Mouse (Mus musculus): ENCODE data around the gene Klhl36.

The Klhl36 gene

DNA sequence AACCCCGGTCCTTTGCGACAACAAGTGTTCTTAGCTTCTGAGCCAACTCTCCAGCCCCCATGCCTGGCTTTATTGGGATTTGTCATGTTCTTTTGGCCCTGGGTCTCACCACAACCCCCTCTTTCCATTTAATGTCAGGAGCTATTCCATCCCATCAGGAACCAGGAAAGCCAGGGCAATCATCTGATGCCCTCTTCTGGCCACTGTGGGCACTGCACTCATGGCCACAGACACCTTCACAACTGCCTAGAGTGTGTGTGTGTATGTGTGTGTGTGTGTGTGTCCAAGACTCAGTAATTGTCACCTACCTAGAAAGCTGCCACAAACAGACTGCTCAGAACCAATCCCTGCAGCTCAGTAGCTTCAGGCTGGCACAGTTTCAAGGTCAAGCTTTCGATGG, 25.1 kb downstream of the Klhl36 start:
- DNase-seq, result peak; percentile 15 to 37

DNA sequence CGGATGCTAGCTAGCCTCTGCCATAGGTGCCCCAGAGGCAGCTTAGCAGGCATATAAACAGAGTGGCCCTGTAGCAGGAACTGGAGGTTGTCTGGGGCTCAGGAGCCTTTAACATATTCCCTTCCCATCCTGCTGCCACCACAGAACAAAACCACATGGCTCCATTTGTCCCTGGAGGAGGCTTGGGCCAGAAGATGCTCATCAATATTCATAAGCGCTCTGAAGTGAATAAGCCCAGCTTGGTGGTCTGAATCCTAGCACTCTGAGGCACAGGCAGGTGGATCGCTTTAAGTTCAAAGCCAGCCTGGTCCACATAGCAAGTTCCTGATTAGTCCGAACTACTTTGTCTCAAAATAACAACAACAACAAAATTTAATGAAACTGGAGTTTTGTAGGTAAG, 25.9 kb downstream of the Klhl36 start:
- no peak for DNase-seq

DNA sequence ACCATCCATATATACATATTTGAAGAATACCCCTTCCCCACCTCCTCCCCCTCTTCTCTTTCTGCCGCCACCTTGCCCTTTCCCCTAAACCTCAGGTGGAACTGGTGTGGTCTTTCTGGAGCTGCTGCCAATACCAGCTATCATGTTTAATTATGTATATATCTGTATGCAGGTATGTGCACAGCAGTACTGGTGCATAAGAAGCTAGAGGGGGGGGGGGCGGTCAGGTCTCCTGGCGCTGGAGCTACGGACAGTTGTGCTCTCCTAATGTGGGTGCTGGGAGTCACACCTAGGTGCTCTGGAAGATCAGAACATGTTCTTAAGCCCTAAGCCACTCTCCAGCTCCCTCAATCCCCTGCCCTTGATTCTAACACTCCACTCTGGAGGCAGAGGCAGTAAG, 35.0 kb downstream of the Klhl36 start:
- DNase-seq, result no peak

DNA sequence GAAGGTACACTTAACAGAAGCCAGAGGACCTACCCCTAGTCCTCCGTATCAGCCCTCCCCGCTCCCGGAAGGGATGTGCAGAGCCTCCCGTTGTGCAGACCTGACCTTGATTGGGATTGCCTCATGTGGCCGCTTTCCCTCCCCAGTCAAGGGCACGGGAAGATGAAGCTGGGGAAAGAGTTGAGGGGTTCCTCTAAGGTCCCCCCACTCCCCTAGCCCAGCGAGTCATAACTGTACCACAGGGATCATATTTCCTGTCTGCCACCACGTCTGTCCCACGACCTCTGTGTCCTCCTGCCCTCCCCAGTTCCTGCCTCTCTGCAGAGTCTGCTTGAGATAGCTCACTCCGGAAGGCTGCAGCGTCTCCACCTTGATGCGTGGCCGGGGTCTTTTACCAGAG, 35.9 kb downstream of the Klhl36 start:
- DNase-seq, result no peak

DNA sequence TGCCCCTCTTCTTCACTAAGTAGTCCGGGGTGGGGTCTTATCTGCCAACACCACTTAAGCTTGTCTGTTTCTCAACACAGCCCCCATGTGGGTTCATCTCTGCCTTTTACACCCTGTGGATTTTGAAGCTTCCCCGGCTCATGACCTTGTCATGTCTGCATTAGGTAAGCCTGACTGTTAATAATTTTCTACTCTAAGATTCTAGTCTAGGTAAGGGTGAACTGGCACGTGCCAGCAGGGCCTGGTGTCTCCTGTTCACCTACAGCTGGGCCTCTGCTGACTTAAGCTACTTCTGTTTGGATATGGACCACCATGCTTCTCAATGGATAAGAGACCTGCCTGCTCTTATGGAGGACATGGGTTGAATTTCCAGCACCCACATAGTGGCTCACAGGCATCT, 39.3 kb downstream of the Klhl36 start:
- no peak for DNase-seq

DNA sequence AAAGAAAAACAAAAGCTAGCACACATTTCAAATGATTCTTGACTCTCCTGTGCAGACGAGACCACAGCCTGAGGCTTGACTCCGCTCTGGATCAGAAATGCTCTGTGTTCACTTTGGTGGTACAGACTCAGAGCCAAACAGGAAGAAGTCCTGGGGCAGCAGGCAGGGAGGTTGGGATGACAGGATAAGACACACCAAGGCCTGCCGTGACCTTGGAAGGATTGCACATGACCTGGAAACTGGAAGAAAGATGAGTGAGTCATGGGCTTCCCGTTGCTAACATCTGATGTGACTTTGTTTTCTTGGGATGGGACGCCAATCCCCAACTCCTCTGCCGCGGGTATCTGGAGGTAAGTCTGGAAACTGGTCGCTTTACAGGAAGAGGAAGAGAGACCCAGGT, 39.9 kb downstream of the Klhl36 start:
- no peak for DNase-seq

DNA sequence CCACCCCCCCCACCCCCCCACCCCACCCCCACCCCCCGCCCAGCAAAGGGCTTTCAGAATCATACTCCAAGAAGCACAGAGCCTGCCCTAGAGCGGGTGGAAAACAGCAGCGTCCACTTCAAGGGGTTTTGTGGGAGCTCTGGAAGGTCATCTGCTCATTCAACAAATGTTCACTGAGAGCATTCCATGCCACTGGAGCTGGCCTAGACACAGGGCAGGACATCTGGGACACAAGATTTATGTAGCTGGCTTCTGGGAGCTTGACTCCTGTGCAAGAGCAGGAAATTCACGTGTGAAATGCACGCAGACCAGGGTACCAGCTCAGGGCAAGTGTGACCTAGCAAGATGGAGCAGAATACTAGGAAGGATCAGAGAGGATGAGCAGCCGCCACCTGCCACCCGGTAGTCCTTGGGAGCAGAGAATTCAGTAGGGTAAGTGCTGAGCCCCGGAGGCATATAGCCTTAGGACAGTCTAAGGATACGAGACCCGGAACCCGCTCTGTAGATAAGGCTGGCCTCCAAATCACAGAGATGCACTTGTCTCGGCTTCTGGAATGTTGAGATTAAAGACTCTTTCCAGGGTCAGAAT, 42.4 kb downstream of the Klhl36 start:
- DNase-seq, result no peak

DNA sequence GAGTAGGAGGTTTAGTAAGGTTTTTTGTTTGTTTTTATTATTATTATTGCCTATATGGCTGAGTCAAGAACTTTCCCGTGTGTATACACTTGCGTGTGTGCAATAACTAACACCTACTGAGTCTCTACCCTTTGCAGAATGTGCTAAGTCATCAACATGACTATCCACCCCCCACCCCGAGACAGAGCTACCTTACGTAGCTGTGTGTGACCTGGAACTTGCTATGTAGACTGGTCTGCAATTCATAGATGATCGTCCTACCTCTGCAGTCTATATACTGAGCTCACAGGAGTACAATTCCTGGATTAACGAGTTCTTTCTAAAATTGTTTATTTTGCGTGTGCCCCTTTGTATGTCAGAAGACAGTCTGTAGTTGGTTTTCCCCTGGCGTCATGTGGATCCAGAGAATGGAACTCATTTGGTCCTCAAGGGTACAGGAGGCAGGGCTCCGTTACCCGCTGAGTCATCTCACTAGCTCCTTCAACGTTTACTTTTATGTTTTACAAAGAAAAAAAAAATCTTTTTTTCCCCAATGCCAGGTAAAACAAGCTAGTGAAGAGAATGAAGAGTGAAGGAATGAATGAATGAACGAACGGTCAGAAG, 48.0 kb downstream of the Klhl36 start, which contains the start of gene Usp10:
Gene Usp10, plus strand, starts transcription at position 417 of the 603 bp plus-strand sequence.
- DNase-seq, result no peak

DNA sequence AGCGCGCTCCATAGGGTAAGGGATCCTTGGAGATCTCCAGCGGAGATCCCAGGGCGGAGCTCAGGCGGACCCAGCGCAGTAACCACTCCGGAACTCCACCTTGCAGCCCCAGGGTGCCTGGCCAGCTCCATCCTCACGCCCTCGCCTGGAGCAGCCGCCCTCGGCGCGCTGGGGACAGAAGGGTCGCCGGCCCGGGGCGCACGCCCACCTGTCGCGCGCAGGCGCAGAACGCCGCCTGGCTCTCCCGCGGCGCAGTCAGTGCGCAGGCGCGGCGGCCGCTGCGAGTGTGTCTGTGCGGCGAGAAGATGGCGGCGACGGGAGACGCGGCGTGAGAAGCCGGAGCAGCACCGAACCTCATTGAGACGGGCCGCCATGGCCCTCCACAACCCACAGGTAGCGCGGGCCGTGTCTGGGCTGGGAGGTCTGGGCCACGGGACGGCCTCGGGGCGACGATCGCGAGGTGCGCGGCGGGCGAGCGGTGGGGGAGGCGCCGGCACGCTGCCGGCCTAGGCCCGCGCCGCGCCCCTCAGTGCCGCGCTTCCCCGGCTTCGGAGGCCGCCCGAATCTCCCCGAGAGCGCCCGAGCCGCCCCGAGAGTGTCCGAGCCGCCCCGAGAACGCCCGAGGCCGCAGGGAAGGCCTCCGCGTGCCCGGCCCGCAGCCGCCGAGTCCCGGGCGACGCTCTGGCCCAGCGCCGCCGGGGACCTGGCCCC, 48.6 kb downstream of the Klhl36 start, which contains the start of gene Gm20388:
Gene Gm20388, plus strand, starts transcription at position 295 of the 711 bp plus-strand sequence.
- peak; percentile 90 to 91 for DNase-seq

DNA sequence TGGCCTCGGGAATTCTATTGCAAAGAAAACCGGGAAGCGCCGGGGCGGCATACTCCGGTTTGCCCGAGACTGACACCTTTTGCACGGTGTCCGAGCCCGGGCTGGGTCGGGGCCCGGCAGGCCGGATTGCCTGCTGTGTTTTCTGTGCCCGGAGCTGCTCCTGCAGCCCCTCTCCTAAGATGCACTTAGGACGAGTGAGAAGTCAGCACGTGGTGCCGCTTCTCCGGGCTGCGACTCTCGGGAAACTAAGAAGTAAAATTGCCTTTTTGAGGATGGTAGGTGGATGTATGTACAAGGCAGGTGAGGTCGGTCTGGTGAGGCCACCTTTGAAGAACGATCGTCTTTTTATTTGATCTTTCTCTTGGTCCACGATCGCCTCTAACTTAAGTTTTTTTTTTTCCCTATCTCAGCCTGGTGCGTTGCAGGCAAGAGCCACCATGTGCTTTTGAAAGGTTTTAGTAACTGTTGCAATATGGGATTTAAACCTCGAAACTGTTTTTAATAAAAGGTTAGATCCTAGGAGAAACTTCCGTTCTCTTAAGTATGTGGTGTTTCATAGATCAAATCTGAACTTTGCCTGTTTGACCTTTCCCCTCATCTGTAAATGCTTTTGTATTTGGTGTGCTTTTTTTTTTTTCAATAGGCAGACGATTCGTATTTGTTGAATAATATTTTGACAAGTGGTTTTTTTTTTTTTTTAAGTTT, 49.3 kb downstream of the Klhl36 start:
- DNase-seq, result no peak

DNA sequence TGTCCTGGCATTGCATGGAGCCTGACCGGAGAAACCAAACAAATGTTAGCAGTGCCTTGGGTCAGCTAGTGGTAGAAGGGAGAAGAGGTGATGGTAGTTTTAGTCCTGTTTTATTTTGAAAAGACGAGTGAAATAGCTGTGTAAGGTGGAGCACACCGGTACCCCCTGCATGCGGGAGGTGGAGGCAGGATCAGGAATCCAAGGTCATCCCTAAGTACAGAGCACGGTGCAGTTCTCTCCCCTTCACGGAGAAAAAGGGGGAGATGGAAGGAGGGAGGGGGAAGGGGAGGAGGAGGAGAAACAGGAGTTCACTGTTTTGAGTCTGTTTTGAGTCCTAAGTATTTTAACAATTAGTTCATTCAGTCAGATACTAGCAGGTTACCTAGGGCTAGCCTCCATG, 50.6 kb downstream of the Klhl36 start:
- DNase-seq, result no peak

DNA sequence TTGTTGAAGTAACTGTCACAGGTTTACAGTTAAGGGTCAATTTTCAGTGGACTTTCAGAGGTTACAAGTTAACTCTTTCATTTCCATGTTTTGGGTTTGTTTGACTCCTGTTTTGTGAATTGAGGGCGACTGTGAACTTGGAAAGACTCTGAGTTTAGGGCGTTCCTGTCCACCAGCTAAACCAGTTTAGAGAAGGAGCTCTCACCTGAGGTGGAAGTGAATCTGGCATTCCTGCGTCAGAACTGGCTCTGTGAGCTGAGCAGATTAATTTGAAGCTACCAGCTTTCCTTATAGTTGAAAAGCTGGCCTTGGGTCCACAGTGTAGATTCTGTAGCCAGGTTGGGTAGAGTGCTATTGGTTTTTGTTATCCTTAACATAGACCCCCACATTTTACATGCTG, 51.1 kb downstream of the Klhl36 start:
- DNase-seq, result peak; percentile 45 to 66

DNA sequence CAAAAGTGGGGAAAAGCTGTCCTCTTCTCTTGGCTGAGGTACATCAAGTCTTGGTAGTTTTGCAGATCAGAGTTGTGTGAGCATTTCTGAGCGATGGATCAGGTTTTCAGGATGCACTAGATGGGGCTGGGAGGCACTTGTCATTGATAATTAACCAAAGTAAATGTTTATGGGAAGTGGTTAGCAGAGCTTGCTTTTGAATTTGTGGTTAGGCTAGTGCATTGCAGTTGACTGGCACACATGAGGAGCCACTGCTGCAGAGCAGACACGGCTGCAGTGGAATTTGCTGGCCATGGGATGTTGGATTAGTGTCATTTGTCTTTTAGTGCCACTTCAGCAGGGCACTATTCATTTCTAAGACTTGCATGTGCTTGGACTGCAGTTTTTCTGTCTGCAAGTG, 52.1 kb downstream of the Klhl36 start:
- no peak for DNase-seq

DNA sequence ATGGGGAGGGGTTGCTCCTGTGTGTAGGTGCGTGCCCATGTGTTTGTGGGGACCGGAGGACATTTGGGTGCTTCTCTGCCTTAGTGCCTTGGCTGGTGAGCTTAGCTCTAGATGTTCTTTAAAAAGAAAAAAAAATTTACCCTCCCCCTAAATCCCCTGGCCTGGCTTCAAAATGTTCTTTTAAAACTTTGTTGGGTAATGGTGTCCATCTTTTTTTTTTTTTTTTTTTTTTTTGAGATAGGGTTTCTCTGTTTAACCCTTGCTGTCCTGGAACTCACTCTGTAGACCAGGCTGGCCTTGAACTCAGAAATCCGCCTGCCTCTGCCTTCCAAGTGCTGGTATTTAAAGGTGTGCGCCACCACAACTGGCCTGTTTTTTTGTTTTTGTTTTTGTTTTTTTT, 53.2 kb downstream of the Klhl36 start:
- no peak for DNase-seq

DNA sequence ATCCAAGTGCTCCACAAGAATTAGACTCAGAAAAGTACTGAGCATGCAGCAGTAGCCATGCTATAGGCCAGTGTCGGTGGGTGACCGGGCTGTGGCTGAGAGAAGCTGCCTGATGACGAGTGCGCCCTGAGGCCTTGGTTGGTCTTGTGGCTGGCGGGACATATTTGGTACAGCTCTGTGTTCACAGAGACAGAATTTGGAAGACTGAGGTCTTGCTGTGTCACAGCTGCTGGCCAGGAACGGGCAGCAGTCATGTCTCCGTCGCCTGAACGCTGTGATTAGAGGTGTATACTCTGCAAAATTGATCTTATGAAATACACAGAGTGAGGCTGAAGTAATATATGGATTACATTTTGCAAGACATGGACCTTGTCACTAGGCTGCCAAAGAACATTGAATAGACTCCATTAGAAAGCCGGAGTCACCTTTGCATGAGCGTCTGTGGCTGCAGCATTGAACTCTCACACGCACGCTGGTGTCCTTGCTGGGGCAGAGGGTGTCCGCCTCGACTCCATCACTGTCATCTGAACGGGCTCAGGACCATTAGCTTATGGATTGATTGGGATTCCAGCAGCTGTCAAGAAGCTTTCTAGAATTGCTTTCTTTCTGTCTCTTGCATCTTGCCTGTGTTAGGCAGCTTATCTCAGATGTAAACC, 54.3 kb downstream of the Klhl36 start:
- no peak for DNase-seq

DNA sequence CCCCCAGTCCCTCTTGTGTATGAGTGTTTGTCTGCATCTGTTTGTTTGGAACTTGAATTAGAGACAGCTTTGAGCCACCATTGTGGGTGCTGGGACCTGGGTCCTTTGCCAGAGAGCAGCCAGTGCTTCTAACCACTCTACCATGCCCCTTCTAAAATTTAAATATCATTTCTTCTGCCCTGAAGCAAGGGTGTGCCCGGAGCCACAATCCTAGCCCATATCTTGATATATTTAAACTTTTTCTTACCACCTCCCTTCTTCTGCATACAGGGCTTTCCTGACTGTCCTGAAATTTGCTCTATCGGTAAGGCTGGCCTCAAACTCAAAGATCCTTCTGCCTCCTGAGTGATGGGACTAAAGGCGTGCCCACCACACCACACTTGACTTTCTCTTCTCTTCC, 55.3 kb downstream of the Klhl36 start:
- DNase-seq, result no peak

DNA sequence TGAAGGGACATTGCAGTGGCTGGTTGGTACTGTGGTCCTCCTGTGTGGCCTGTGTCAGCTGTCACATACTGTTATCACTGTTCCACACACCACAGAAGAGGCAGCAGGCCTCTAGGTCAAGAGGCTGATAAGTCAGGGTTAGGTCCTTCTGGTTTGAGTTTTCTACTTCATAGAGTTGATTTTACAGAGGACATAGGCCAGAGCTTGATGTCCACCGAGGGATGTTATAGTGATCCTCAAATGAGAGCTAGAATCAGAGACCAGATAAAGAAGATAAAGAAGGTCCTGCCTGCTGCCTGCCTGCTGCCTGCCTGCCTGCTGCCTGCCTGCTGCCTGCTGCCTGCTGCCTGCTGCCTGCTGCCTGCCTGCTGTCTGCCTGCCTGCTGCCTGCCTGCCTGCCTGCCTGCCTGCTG, 56.1 kb downstream of the Klhl36 start:
- no peak for DNase-seq

DNA sequence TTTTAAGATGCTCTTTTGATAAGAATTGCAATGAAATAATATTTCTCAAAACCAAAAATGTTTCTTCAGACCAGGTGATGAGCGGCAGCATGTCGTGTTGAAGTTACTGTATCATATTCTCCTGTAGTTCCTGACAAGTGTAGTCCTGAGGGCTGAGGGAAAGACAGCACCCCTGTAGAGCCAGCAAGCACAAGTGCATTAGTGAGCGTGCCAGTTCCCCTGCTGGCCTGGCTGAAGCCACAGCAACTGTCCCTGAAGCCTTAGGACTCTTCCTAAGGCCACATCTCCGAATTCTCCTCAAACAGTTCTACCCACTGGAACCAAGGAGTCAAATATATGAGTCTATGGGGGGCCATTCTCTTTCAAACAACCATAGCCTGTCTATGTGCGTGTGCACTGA, 61.2 kb downstream of the Klhl36 start:
- no peak for DNase-seq

DNA sequence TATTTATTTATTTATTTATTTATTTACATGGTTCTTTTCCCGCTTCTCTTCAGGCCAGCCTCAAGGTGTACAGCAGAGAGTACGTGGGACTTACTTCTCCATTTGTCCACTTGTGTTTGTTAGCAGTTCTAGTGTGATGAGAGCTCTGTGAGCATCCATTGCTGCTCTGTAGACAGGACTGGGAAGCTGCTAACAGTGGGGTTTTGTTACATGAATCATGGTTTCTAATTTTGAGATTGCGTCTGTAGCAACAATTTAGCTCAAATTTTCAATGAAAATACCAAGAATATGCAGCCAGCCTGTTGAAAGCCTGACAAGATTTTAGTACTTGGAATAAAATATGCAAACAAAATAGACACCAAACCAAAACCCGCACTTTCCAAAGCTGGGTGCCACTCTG, 63.4 kb downstream of the Klhl36 start:
- no peak for DNase-seq

DNA sequence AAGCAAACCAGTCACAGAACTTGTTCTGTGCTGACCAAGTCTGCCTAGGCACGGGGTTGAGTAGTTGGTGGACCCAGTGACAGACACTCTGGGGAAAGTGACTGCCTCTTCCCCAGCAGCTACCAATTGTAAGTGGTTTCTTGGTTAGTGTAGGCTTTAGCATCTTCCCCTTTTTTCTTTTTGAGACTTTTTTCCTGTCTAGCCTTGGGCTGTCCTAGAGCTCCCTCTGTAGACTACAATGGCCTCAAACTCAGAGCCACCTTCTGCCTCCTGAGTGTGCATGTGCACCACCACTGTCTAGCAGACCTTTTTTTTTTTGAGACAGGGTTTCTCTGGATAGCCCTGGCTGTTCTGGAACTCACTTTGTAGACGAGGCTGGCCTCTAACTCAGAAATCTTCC, 64.4 kb downstream of the Klhl36 start:
- DNase-seq, result peak in 1 of 2 experiments; percentile 24
